Mouse (Mus musculus): ENCODE measurements at regions not wholly inside any gene's neighbourhood (a gene's known extent, or its start where the extent isn't known, plus 50 kb on each side); places are given as distances from the start of the nearest gene placed in this dataset.
"Not testable (repeated sequence)": the region's sequence is repeated elsewhere in the genome, so short reads cannot be mapped to it uniquely, and the experiment has no call there.

DNA sequence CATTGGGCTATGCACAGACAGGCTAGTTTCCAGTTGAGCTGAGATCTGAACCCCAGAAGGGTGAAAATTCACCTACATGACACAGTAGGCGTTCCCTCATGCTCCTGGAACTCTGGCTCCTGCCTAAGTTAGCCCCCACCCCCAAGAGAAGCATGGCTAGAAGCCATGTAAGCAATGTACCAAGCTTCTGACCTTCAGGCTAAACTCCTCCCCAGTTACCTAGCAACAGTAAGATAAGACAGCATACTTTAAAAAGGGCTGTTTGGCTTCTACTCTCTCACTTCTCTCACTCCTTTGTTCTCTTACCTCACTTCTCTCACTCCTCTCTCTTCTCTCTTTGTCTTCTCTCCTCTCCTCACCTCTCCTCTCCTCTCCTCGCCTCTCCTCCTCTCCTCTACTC, 629.7 kb upstream of the Prmt6 start:
- H3K4me3 ChIP-seq (ENCODE audit: control insufficient read depth in 1 of 2, insufficient read depth in 1 of 2, low read depth in 1 of 2, low read length in 2 of 2); H3K36me3 ChIP-seq (ENCODE audit: control insufficient read depth, insufficient read depth, low read length); H3K4me2 ChIP-seq (ENCODE audit: low read length); H3K9me3 ChIP-seq (ENCODE audit: control insufficient read depth, low read length); H3K27ac ChIP-seq (replicated peaks in 1 of 2; ENCODE audit: control insufficient read depth in 1 of 2, insufficient read depth in 1 of 2, low read depth in 2 of 2, low read length in 2 of 2); H3K9ac ChIP-seq (ENCODE audit: low read length); H3K4me1 ChIP-seq (ENCODE audit: control insufficient read depth in 2 of 2, insufficient read depth in 2 of 2, low read length in 2 of 2); H3K27me3 ChIP-seq (ENCODE audit: control insufficient read depth, insufficient read depth, low read length): not testable (repeated sequence)
- WGBS = 51% methylated on average over 2 of the region's 2 CpGs
- ATAC-seq (ENCODE audit: insufficient number of reproducible peaks, insufficient read depth, low FRiP score, low read depth) = 0 out of 2 replicates have a peak, but pooled peaks have one; percentile 9

- no peaks in the 10 kb centered on the region for H3K27me3 ChIP-seq (ENCODE audit: control insufficient read depth, insufficient read depth, low read length)
- H3K36me3 ChIP-seq (ENCODE audit: control insufficient read depth, insufficient read depth, low read length) = no peaks in the 10 kb centered on the region
- H3K9me3 ChIP-seq (ENCODE audit: control insufficient read depth, low read length) = no peaks in the 10 kb centered on the region
- no peaks in the 10 kb centered on the region for H3K4me1 ChIP-seq (ENCODE audit: control insufficient read depth in 2 of 2, insufficient read depth in 2 of 2, low read length in 2 of 2)
- WGBS = 64% methylated on average over 1 of the region's 1 CpGs
- no peak for ATAC-seq (ENCODE audit: insufficient number of reproducible peaks, insufficient read depth, low FRiP score, low read depth)
- H3K27ac ChIP-seq (replicated peaks in 1 of 2; ENCODE audit: control insufficient read depth in 1 of 2, insufficient read depth in 1 of 2, low read depth in 2 of 2, low read length in 2 of 2) = no peak overlapping the region
- H3K4me2 ChIP-seq (ENCODE audit: low read length) = no peak overlapping the region
- H3K4me3 ChIP-seq (ENCODE audit: control insufficient read depth in 1 of 2, insufficient read depth in 1 of 2, low read depth in 1 of 2, low read length in 2 of 2) = no peak overlapping the region
- no peak overlapping the region for H3K9ac ChIP-seq (ENCODE audit: low read length)
Measured at GRCm38 (mm10) chr3:110865989-110866388, 615.2 kb upstream of the Prmt6 start.

DNA sequence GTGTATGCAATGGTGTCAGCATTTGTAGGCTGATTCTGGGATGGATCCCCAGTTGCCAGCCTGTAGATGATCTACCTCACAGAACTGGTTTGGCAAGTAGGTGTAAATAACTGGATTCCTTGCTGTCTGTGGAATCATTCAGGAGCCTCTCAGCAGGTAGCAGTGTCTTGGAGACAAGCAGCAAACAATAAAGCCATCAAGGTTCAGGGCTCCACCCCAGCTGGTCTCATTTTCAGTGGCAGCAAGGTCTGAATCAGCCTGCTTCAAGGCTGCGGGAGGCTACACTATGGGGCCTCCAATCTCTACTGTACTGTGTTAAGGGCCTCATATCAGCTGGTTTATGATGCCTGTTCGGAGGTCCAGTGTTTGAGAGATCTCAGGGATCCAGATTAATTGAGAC, 596.4 kb upstream of the Prmt6 start:
- H3K27ac ChIP-seq (replicated peaks in 1 of 2; ENCODE audit: control insufficient read depth in 1 of 2, insufficient read depth in 1 of 2, low read depth in 2 of 2, low read length in 2 of 2) = no peak overlapping the region

DNA sequence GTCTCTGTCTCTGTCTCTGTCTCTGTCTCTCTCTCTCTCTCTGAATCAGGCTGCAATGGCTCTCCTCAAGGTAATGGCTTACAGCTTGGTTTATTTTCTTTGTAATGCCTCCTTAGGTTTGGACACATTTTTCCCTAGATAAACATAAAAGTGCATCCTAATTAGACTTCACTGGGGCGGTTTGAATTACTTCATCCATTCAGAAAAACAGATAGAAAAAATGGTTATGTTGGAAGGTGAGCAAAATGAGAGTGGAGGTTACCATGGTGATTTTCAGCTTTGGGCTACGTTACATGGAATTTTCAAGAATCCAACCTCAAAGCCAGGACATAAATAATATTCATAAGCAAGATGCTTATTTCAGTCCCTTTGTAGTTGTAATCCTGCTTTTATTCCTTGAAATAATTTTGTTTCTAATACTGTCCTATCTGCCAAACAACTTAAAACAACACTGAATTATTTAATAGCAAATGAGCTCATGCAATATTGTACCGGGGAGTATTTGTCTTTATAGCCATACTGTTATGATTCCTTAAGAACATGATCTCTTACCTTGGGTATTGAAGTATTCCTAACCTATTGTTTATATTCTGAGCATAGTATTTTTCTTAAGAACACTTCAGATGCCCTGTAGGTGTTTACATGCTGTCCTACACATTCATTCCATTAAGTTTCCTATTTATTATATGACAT, 570.1 kb upstream of the Prmt6 start:
- no peak overlapping the region for H3K4me3 ChIP-seq (ENCODE audit: control insufficient read depth in 1 of 2, insufficient read depth in 1 of 2, low read depth in 1 of 2, low read length in 2 of 2)
- H3K36me3 ChIP-seq (ENCODE audit: control insufficient read depth, insufficient read depth, low read length) = no peaks in the 10 kb centered on the region
- H3K9ac ChIP-seq (ENCODE audit: low read length) = no peak overlapping the region
- H3K9me3 ChIP-seq (ENCODE audit: control insufficient read depth, low read length) = no peaks in the 10 kb centered on the region
- H3K4me2 ChIP-seq (ENCODE audit: low read length) = no peak overlapping the region
- H3K4me1 ChIP-seq (ENCODE audit: control insufficient read depth in 2 of 2, insufficient read depth in 2 of 2, low read length in 2 of 2) = no peaks in the 10 kb centered on the region
- H3K27me3 ChIP-seq (ENCODE audit: control insufficient read depth, insufficient read depth, low read length) = no peaks in the 10 kb centered on the region
- H3K27ac ChIP-seq (replicated peaks in 1 of 2; ENCODE audit: control insufficient read depth in 1 of 2, insufficient read depth in 1 of 2, low read depth in 2 of 2, low read length in 2 of 2) = no peak overlapping the region
- WGBS = 73% methylated on average over 3 of the region's 3 CpGs
- ATAC-seq (ENCODE audit: insufficient number of reproducible peaks, insufficient read depth, low FRiP score, low read depth) = no peak

More for the DNA sequence above, 596.4 kb upstream of the Prmt6 start:
- H3K4me2 ChIP-seq (ENCODE audit: low read length) = no peak overlapping the region
- no peaks in the 10 kb centered on the region for H3K9me3 ChIP-seq (ENCODE audit: control insufficient read depth, low read length)
- WGBS = 80% methylated on average over 2 of the region's 2 CpGs
- no peak overlapping the region for H3K9ac ChIP-seq (ENCODE audit: low read length)
- H3K36me3 ChIP-seq (ENCODE audit: control insufficient read depth, insufficient read depth, low read length) = no peaks in the 10 kb centered on the region
- no peaks in the 10 kb centered on the region for H3K4me1 ChIP-seq (ENCODE audit: control insufficient read depth in 2 of 2, insufficient read depth in 2 of 2, low read length in 2 of 2)
- H3K4me3 ChIP-seq (ENCODE audit: control insufficient read depth in 1 of 2, insufficient read depth in 1 of 2, low read depth in 1 of 2, low read length in 2 of 2) = no peak overlapping the region
- no peaks in the 10 kb centered on the region for H3K27me3 ChIP-seq (ENCODE audit: control insufficient read depth, insufficient read depth, low read length)
- no peak for ATAC-seq (ENCODE audit: insufficient number of reproducible peaks, insufficient read depth, low FRiP score, low read depth)

GRCm38 (mm10) chr3:110789009-110789586, 538.3 kb upstream of the Prmt6 start:
- no peak overlapping the region for H3K4me3 ChIP-seq (ENCODE audit: control insufficient read depth in 1 of 2, insufficient read depth in 1 of 2, low read depth in 1 of 2, low read length in 2 of 2)
- H3K4me1 ChIP-seq (ENCODE audit: control insufficient read depth in 2 of 2, insufficient read depth in 2 of 2, low read length in 2 of 2) = peaks cover 0 to 12% of the 10 kb centered on the region in 2 experiments; a peak in 3 of 4 replicates
- H3K4me2 ChIP-seq (ENCODE audit: low read length) = no peak overlapping the region; the same call in 1 of the 2 replicates
- no peaks in the 10 kb centered on the region for H3K27me3 ChIP-seq (ENCODE audit: control insufficient read depth, insufficient read depth, low read length)
- peak overlapping the region in 1 of 2 experiments; percentile 62; a peak in 2 of 4 replicates for H3K27ac ChIP-seq (replicated peaks in 1 of 2; ENCODE audit: control insufficient read depth in 1 of 2, insufficient read depth in 1 of 2, low read depth in 2 of 2, low read length in 2 of 2)
- 11% methylated on average over 4 of the region's 4 CpGs for WGBS
- H3K36me3 ChIP-seq (ENCODE audit: control insufficient read depth, insufficient read depth, low read length) = no peaks in the 10 kb centered on the region
- peak; percentile 64 for ATAC-seq (ENCODE audit: insufficient number of reproducible peaks, insufficient read depth, low FRiP score, low read depth)
- no peak overlapping the region for H3K9ac ChIP-seq (ENCODE audit: low read length)
- no peaks in the 10 kb centered on the region for H3K9me3 ChIP-seq (ENCODE audit: control insufficient read depth, low read length)

DNA sequence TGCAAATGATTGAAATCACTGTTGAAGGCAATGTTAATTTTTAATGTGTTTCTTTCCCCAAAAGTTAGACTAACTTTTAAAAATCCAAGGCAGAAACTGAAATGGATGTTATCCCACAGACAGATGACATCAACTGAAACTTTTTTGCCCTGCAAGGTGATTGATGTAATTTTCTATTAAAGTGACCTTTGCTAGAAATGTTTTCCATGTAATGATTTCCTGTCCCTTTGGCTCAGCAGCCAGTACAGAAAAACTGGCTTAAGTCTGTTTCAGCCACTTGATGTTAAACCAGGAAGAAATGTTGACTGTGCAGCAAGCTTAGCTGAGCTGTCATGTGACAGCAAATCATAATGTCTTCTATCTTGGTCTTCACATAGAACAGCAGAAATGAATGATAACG, 504.5 kb upstream of the Prmt6 start:
- H3K9me3 ChIP-seq (ENCODE audit: control insufficient read depth, low read length) = no peaks in the 10 kb centered on the region
- 82% methylated on average over 1 of the region's 1 CpGs for WGBS
- no peaks in the 10 kb centered on the region for H3K36me3 ChIP-seq (ENCODE audit: control insufficient read depth, insufficient read depth, low read length)
- H3K27ac ChIP-seq (replicated peaks in 1 of 2; ENCODE audit: control insufficient read depth in 1 of 2, insufficient read depth in 1 of 2, low read depth in 2 of 2, low read length in 2 of 2) = no peak overlapping the region
- H3K9ac ChIP-seq (ENCODE audit: low read length) = no peak overlapping the region
- H3K4me3 ChIP-seq (ENCODE audit: control insufficient read depth in 1 of 2, insufficient read depth in 1 of 2, low read depth in 1 of 2, low read length in 2 of 2) = no peak overlapping the region
- no peak overlapping the region for H3K4me2 ChIP-seq (ENCODE audit: low read length)
- no peak for ATAC-seq (ENCODE audit: insufficient number of reproducible peaks, insufficient read depth, low FRiP score, low read depth)
- H3K4me1 ChIP-seq (ENCODE audit: control insufficient read depth in 2 of 2, insufficient read depth in 2 of 2, low read length in 2 of 2) = no peaks in the 10 kb centered on the region
- no peaks in the 10 kb centered on the region for H3K27me3 ChIP-seq (ENCODE audit: control insufficient read depth, insufficient read depth, low read length)

DNA sequence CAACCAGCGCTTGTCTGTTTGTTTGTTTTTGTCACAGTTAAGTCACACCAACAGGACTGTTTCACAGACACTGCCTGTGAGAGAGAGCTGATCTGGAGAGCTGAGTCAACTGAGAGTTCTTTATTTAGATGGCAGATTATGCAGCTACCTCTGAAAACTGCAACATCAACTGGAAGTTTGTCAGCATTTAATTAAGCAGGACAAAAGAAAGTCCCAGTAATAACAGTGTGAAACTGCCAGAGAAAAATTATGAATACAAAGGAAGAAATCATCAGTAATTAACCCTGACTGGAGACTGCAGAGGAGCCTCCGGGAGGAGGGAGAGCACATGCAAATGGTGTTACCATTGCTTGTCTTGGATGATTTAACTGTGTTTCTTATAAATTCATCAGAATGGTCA, 495.5 kb upstream of the Prmt6 start:
- Histone ChIP-seq H3K27me3 (ENCODE audit: control insufficient read depth, insufficient read depth, low read length) (no peaks in the 10 kb centered on the region), H3K4me3 (ENCODE audit: control insufficient read depth in 1 of 2, insufficient read depth in 1 of 2, low read depth in 1 of 2, low read length in 2 of 2) (no peak overlapping the region), H3K36me3 (ENCODE audit: control insufficient read depth, insufficient read depth, low read length) (no peaks in the 10 kb centered on the region), H3K4me1 (ENCODE audit: control insufficient read depth in 2 of 2, insufficient read depth in 2 of 2, low read length in 2 of 2) (no peaks in the 10 kb centered on the region), H3K4me2 (ENCODE audit: low read length) (no peak overlapping the region), H3K9ac (ENCODE audit: low read length) (no peak overlapping the region), H3K9me3 (ENCODE audit: control insufficient read depth, low read length) (no peaks in the 10 kb centered on the region), H3K27ac (replicated peaks in 1 of 2; ENCODE audit: control insufficient read depth in 1 of 2, insufficient read depth in 1 of 2, low read depth in 2 of 2, low read length in 2 of 2) (no peak overlapping the region)
- whole genome bisulfite sequencing = 40% methylated on average over 2 of the region's 2 CpGs
- no peak for ATAC-seq (ENCODE audit: insufficient number of reproducible peaks, insufficient read depth, low FRiP score, low read depth)

- H3K4me2 ChIP-seq (ENCODE audit: low read length) = no peak overlapping the region
- H3K4me1 ChIP-seq (ENCODE audit: control insufficient read depth in 2 of 2, insufficient read depth in 2 of 2, low read length in 2 of 2) = no peaks in the 10 kb centered on the region
- H3K9ac ChIP-seq (ENCODE audit: low read length) = no peak overlapping the region
- no peaks in the 10 kb centered on the region for H3K27me3 ChIP-seq (ENCODE audit: control insufficient read depth, insufficient read depth, low read length)
- no peaks in the 10 kb centered on the region for H3K9me3 ChIP-seq (ENCODE audit: control insufficient read depth, low read length)
- H3K27ac ChIP-seq (replicated peaks in 1 of 2; ENCODE audit: control insufficient read depth in 1 of 2, insufficient read depth in 1 of 2, low read depth in 2 of 2, low read length in 2 of 2) = no peak overlapping the region
- 37% methylated on average over 4 of the region's 4 CpGs for WGBS
- ATAC-seq (ENCODE audit: insufficient number of reproducible peaks, insufficient read depth, low FRiP score, low read depth) = no peak
- no peak overlapping the region for H3K4me3 ChIP-seq (ENCODE audit: control insufficient read depth in 1 of 2, insufficient read depth in 1 of 2, low read depth in 1 of 2, low read length in 2 of 2)
- no peaks in the 10 kb centered on the region for H3K36me3 ChIP-seq (ENCODE audit: control insufficient read depth, insufficient read depth, low read length)
Measured at GRCm38 (mm10) chr3:110700122-110700521, 449.3 kb upstream of the Prmt6 start.
